Mouse (Mus musculus) forebrain, embryonic 11.5 days (tissue): ENCODE data around the gene Mapk3. TPM values are rescaled to one million over a fixed set of nuclear protein-coding genes. Genes with fewer than 3 reads are reported as not detected.
A peak's percentile ranks its signal among the peaks of the same experiment; 100 is the strongest.

ENCODE experiments used
- ATAC-seq: fragments of 200-750 bp; cut with Nextera tagmentation; replicated peaks from 2 replicates; pipeline ENCODE4 v1.8.0; 2017; ENCODE audit warnings: moderate TSS enrichment; ENCODE audit not compliant: low FRiP score
- DNase-seq: peaks from one replicate; pipeline ENCODE4 v3.0.0-alpha.2; 2017; ENCODE audit warnings: low spot score
- H3K27ac ChIP-seq: fragments of 300-500 bp; sonication (generic); 2 replicates; pipeline ENCODE4 v1.5.1; 2014; ENCODE audit warnings: low read depth, low read length
- H3K27me3 ChIP-seq: fragments of 300-500 bp; sonication (generic); 2 replicates; pipeline ENCODE4 v1.6.1; 2014; ENCODE audit warnings: mild to moderate bottlenecking, low read length, mixed read lengths; ENCODE audit not compliant: control insufficient read depth, insufficient read depth
- H3K36me3 ChIP-seq: fragments of 300-500 bp; sonication (generic); 2 replicates; pipeline ENCODE4 v1.6.1; 2014; ENCODE audit warnings: mild to moderate bottlenecking, low read length, moderate library complexity, mixed read lengths; ENCODE audit not compliant: control insufficient read depth, insufficient read depth
- H3K4me1 ChIP-seq: fragments of 300-500 bp; sonication (generic); replicated peaks from 2 replicates; pipeline ENCODE4 v1.6.1; 2014; ENCODE audit warnings: low read length, mixed read lengths; ENCODE audit not compliant: control insufficient read depth, insufficient read depth
- H3K4me2 ChIP-seq: fragments of 300-500 bp; sonication (generic); 2 replicates; pipeline ENCODE4 v1.6.1; 2014; ENCODE audit warnings: low read depth, mild to moderate bottlenecking, low read length, moderate library complexity, mixed read lengths; ENCODE audit not compliant: severe bottlenecking
- H3K4me3 ChIP-seq: fragments of 300-500 bp; sonication (generic); 2 replicates; pipeline ENCODE4 v1.5.1; 2014; ENCODE audit warnings: low read depth, low read length
- H3K9ac ChIP-seq: fragments of 300-500 bp; sonication (generic); 2 replicates; pipeline ENCODE4 v1.6.1; 2014; ENCODE audit warnings: low read length
- H3K9me3 ChIP-seq: fragments of 300-500 bp; sonication (generic); 2 replicates; pipeline ENCODE4 v1.6.1; 2016; ENCODE audit warnings: low read length, mixed read lengths; ENCODE audit not compliant: control insufficient read depth
- WGBS: fragments of 180-500 bp; shearing (Covaris S2); extraction: QIAGEN DNeasy Blood & Tissue Kit; methylation state at CpG from one replicate; pipeline ENCODE4 v1.1.7; 2014; 5-methylcytosine and 5-hydroxymethylcytosine counted together
- polyA plus RNA-seq: library from polyadenylated mRNA; unstranded; fragments of >200 nt; fragmentation: Nextera tagmentation; extraction: Ambion mirVana; gene quantifications from 2 replicates; pipeline ENCODE4 v1.2.1, GENCODE M21; 2014

Mapk3 gene
- polyA plus RNA-seq, 1 experiment from 2014 or later, result 40.1 TPM

GRCm38 (mm10) chr7:126809723-126810369 is 50.4 kb downstream of the Mapk3 start:
- peak overlapping the region; percentile 87 for H3K9ac ChIP-seq
- no peaks in the 10 kb centered on the region; the same call in 1 of the 2 replicates for H3K36me3 ChIP-seq
- no peak overlapping the region for H3K4me3 ChIP-seq
- no peaks in the 10 kb centered on the region for H3K27me3 ChIP-seq
- no peaks in the 10 kb centered on the region for H3K9me3 ChIP-seq
- ATAC-seq, result no peak
- peak overlapping the region; percentile 83; the same call in 1 of the 2 replicates for H3K4me2 ChIP-seq
- DNase-seq, result no peak
- H3K4me1 ChIP-seq, result peaks cover 8% of the 10 kb centered on the region; the same call in 1 of the 2 replicates
- H3K27ac ChIP-seq, result no peak overlapping the region
- WGBS, result 69% methylated on average over 5 of the region's 5 CpGs

Other genes with a start within 250 kb of the Mapk3 start
- 175 and 184 TPM in 2 replicates for gene Eif3c, start 193.2 kb upstream of the Mapk3 start, polyA plus RNA-seq
- 0.69 and 0.77 TPM in 2 replicates for gene Apobr, start 174.7 kb upstream of the Mapk3 start, polyA plus RNA-seq
- gene Cln3, start 173.8 kb upstream of the Mapk3 start, polyA plus RNA-seq, result 22.8 and 23.0 TPM in 2 replicates
- not detected in 2 replicates for gene Il27, start 164.7 kb upstream of the Mapk3 start, polyA plus RNA-seq
- 1.6 and 3.2 TPM in 2 replicates for gene Nupr1, start 128.7 kb upstream of the Mapk3 start, polyA plus RNA-seq
- 53.6 and 72.3 TPM in 2 replicates for gene Sgf29, start 110.3 kb upstream of the Mapk3 start, polyA plus RNA-seq
- 0.21 and 0.52 TPM in 2 replicates for gene Sult1a1, start 83.2 kb upstream of the Mapk3 start, polyA plus RNA-seq
- gene Bola2, start 64.2 kb upstream of the Mapk3 start, polyA plus RNA-seq, result 162 and 167 TPM in 2 replicates
- 11.2 and 13.1 TPM in 2 replicates for gene Slx1b, start 63.8 kb upstream of the Mapk3 start, polyA plus RNA-seq
- gene Coro1a, start 51.8 kb upstream of the Mapk3 start, polyA plus RNA-seq, result 39.0 and 45.8 TPM in 2 replicates
- 1.5 and 1.9 TPM in 2 replicates for gene Gdpd3, start 6.7 kb downstream of the Mapk3 start, polyA plus RNA-seq
- 63.9 and 80.5 TPM in 2 replicates for gene Ypel3, start 17.4 kb downstream of the Mapk3 start, polyA plus RNA-seq
- 0.28 and 0.61 TPM in 2 replicates for gene Tbx6, start 21.9 kb downstream of the Mapk3 start, polyA plus RNA-seq
- 348 and 392 TPM in 2 replicates for gene Ppp4c, start 32.9 kb downstream of the Mapk3 start, polyA plus RNA-seq
- 10.2 and 10.6 TPM in 2 replicates for gene Fam57b, start 38.1 kb downstream of the Mapk3 start, polyA plus RNA-seq
- not detected in 2 replicates for gene 4930451I11Rik, start 72.0 kb downstream of the Mapk3 start, polyA plus RNA-seq
- gene Doc2a, start 87.8 kb downstream of the Mapk3 start, polyA plus RNA-seq, result 9.3 and 11.2 TPM in 2 replicates
- gene Hirip3, start 102.4 kb downstream of the Mapk3 start, polyA plus RNA-seq, result 29.9 and 38.8 TPM in 2 replicates
- 117 and 118 TPM in 2 replicates for gene Ino80e, start 102.8 kb downstream of the Mapk3 start, polyA plus RNA-seq
- 43.4 and 44.8 TPM in 2 replicates for gene Taok2, start 125.1 kb downstream of the Mapk3 start, polyA plus RNA-seq
- 21.3 and 24.4 TPM in 2 replicates for gene Tmem219, start 163.3 kb downstream of the Mapk3 start, polyA plus RNA-seq
- 26.5 and 28.8 TPM in 2 replicates for gene Kctd13, start 169.3 kb downstream of the Mapk3 start, polyA plus RNA-seq
- gene Asphd1, start 190.0 kb downstream of the Mapk3 start, polyA plus RNA-seq, result 0.25 and 0.40 TPM in 2 replicates
- gene Sez6l2, start 191.0 kb downstream of the Mapk3 start, polyA plus RNA-seq, result 6.3 and 6.7 TPM in 2 replicates
- 68.0 and 78.7 TPM in 2 replicates for gene Cdipt, start 216.3 kb downstream of the Mapk3 start, polyA plus RNA-seq
- gene Cdiptos, start 216.5 kb downstream of the Mapk3 start, polyA plus RNA-seq, result 0.88 and 1.4 TPM in 2 replicates